Mouse (Mus musculus): ENCODE measurements at regions not wholly inside any gene's neighbourhood (a gene's known extent, or its start where the extent isn't known, plus 50 kb on each side); places are given as distances from the start of the nearest gene placed in this dataset.
A peak's percentile ranks its signal among the peaks of the same experiment; 100 is the strongest.

DNA sequence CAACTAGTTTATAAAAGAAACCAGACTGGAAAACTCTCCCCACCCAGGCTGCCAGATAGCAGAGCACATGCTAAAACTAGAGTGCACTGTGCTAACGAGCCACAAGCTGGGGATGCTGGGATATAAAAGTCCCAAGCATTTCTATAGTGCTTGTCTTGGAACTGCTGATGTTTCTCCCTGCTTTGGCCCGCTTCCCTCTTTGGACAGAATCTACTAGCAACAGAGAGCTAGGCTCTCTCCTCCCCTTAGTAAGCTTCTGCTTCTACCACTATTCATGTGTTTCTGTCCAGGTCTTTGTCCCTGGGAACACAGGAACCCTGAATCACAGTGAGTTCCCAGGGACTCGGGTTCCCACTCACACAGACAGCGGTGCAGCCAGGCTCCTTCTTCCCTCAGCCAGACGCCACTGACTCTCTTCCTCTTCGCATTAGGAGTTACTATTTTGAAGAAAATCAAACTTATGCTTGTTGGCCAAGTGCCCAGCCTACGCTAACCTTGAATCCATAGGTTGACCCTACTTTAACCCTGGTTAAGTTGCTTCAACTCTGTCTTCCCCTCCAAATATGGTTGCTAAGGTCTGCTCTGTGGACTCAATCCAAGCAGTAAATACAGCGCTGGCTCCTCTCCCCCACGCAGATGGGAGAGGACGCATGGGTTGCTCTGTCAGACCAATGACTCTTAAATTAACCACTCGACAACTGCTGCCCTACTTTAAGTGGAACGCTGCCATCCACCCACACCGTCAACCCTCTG, 113.4 kb upstream of the Dapk1 start:
- intact Hi-C loops (cut with DNase I), result loop anchor here (1.0 kb wide), 1 partner anchor 25 kb away; no protein-coding TSS in a partner anchor
- DNase-seq (ENCODE audit: low spot score in 2 of 2), result peak in 1 of 2 experiments; percentile 81

- intact Hi-C loops (cut with DNase I), result loop anchor here (1.0 kb wide), 1 partner anchor 24 kb away; no protein-coding TSS in a partner anchor
- no peak for DNase-seq (ENCODE audit: low spot score in 2 of 2)
Observed at GRCm38 (mm10) chr13:60488884-60489265, 112.9 kb upstream of the Dapk1 start.

- no peak for DNase-seq (ENCODE audit: low spot score in 2 of 2)
- intact Hi-C loops (cut with DNase I), result no loop called here
Observed at GRCm38 (mm10) chr13:60491948-60492464, 109.7 kb upstream of the Dapk1 start.

- DNase-seq (ENCODE audit: low spot score in 2 of 2), result no peak
- intact Hi-C loops (cut with DNase I), result no loop called here
Observed at GRCm38 (mm10) chr13:60493836-60494235, 107.9 kb upstream of the Dapk1 start.

DNA sequence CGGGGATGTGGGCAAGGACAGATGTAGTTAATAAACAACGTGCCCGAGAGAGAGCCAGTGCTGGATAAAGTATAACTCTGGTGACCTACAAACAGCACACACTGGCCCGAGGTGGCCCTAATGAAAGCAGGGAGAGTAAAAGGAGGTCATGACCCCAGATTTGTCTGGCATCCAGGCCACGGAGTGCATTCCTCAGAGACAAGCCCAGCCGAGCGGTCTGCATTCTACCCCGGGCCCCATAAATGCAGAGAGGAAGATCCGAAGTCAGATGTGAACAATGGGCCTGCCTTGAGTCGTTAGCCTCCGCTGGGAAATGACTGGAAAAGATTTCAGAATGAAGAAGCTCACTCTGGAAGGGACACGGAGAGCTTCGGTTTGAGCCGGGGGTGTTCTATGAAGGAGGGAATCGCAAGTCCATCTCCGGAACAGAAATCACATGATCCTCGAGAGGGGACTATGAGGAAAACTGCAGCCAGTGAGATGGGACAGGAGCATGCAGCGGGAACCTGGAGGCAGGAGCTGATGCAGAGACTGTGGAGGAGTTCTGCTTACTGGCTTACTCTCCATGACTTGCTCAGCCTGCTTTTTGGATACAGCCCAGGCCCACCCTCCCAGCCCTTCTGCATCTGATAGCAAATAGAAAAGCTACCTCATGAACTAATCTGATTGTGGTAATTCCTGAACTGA, 103.9 kb upstream of the Dapk1 start:
- intact Hi-C loops (cut with DNase I), result no loop called here
- no peak for DNase-seq (ENCODE audit: low spot score in 2 of 2)

DNA sequence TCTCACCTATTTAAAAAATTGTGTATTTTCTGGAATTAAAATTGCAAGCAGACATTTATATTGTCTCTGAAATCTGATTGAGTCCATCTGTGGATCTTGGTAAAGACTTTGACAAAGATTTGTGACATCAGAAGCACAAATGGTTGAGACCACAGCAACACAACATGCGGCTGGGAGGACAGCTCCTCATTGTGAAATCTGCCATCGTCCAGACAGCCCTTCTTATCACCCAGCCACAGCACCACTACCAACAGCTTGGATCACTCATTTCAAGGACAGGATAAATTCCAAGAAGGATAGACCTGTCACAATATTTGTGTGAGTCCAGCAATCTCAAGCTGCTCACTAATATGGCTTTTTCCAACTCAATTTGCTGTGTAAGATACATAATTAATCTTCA, 97.6 kb upstream of the Dapk1 start:
- DNase-seq (ENCODE audit: low spot score in 2 of 2), result no peak
- intact Hi-C loops (cut with DNase I), result no loop called here

- DNase-seq (ENCODE audit: low spot score in 2 of 2), result no peak
- intact Hi-C loops (cut with DNase I), result no loop called here
Observed at GRCm38 (mm10) chr13:60507611-60508010, 94.1 kb upstream of the Dapk1 start.

DNA sequence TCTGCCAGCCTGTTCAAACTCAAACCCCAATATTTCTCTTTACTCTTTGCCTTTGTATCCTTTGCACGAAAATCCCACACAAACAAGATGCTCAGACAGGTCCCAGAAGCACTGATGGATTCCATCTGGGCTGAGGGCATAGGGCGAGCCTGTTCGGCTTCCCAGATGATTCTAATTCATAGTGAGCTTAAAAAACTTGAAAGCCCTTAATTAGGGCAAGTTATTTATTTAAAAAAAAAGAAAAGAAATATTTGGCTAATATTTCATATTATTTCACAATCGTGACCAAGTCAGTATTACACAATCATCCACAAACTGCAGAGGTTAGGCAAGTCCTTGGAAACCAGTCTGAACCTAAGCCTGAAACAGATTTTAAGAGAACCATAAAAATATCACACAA, 93.7 kb upstream of the Dapk1 start:
- DNase-seq (ENCODE audit: low spot score in 2 of 2), result no peak
- intact Hi-C loops (cut with DNase I), result no loop called here

- intact Hi-C loops (cut with DNase I), result no loop called here
- no peak for DNase-seq (ENCODE audit: low spot score in 2 of 2)
Observed at GRCm38 (mm10) chr13:60508856-60509255, 92.9 kb upstream of the Dapk1 start.

DNA sequence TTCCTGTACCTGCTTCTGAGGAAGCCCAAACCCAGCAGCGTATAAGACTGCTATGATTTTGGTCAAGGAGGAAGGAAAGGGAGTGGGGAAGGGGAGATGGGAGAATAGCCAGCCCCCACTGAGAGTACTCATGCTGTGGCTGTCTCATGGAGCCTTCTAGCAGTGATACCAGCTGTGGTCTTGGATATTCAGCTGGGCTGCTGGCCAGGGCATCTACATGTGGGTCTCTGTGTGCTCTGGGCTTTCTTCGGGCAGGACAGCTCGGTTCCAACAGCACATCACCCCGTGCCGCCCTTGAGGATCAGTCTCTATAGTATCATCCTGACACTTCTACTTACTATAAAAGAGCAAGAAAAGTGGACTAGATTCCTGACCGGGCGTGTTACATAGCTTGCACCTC, 90.6 kb upstream of the Dapk1 start:
- intact Hi-C loops (cut with DNase I), result no loop called here
- no peak for DNase-seq (ENCODE audit: low spot score in 2 of 2)

- DNase-seq (ENCODE audit: low spot score in 2 of 2), result peak in 1 of 2 experiments; percentile 31
- intact Hi-C loops (cut with DNase I), result no loop called here
Observed at GRCm38 (mm10) chr13:60511628-60512027, 90.1 kb upstream of the Dapk1 start.

GRCm38 (mm10) chr13:60513756-60514155, 88.0 kb upstream of the Dapk1 start:
- DNase-seq (ENCODE audit: low spot score in 2 of 2), result peak; percentile 24 to 44
- intact Hi-C loops (cut with DNase I), result loop anchor here (1.0 kb wide), 1 partner anchor 25 kb away; no protein-coding TSS in a partner anchor

DNA sequence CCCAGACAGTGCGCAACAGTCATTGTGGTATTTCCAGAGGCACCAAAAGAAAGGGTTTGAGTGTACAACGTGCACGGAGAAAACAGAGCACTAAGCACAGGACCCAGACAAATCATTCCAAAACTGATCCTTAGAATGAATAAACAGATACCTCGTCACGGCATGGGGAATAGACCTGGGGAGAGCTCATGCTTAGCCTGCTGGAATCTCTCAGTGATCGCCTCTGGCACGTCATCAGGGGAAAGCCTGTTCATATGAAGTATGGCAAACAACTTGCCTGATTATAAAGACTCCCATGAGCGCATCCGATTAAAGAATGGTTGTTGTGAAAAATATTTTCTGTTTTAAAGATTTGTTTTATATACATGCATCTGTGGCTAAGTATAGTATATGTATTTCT, 86.9 kb upstream of the Dapk1 start:
- intact Hi-C loops (cut with DNase I), result no loop called here

DNA sequence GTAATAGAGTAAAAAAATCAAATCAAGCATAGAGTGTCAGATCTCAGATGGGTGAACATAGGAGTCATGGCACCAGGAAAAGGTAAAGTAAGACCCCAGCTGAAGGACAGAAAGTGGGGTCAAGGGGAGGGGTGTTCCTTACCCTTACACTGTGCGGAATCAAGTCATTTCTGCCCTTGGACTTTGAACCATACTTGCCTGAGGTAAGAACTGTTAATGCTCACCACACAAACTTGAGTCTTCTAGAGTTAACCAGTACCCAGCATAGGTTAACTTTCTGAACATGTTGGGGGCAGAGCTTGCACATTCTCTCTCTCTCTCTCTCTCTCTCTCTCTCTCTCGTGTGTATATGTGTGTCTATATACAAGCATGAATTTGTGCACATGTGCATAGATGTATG, 83.7 kb upstream of the Dapk1 start:
- no peak for DNase-seq (ENCODE audit: low spot score in 2 of 2)
- intact Hi-C loops (cut with DNase I), result no loop called here

More for the DNA sequence above, 86.9 kb upstream of the Dapk1 start:
- DNase-seq (ENCODE audit: low spot score in 2 of 2), result no peak

DNA sequence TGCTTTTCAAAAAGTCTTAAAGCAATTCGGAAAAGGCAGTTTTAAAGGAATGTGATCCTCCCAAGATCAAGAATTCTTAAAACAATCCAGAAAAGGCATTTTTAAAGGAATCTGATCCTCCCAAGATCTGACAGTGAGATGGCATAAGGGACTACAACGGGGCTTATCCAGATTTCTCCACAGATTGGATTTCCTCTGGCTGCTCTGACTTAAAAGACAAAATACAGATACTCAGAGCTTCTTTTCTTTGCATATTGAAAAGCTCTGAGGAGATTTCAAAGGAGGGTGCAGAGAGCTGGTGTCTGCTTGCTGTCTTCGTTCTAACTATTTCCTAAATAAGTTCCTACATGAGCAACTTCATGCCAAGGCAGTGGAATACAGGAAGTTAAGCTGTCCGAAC, 82.0 kb upstream of the Dapk1 start:
- intact Hi-C loops (cut with DNase I), result no loop called here
- DNase-seq (ENCODE audit: low spot score in 2 of 2), result peak in 1 of 2 experiments; percentile 7

DNA sequence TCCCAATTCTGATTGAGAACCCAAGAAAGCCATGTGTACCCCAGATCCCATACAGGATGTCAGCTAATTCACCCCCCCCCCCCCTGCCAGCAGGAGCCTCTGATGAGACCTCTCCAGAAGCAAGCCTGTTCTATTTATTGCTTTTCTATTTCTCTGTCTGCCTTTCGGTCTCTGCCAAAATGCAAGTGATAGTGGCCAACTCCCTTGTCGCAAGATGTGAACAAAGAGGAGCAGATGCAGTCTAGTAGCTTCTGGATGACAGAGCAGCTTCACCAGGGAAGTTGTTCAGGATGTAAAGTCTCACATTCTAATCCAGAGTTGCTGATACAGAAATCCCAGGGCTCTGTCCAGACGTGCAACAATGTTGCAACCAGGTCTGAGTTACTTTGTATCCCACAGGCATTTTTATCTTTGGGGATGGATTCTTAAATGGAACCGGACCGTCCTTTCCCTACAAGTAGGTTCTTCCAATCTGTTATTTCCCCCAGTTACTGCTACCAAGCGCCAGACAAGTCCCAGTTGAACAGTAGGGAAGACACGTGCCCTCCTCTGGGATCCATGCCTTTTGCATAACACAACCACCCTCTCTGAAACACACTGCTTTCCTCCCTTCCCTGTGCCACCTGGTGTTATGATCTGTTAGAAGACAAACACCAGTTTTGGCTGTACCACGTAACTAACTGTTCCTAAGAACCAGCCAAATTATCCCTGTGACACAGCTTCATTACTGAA, 78.9 kb upstream of the Dapk1 start:
- DNase-seq (ENCODE audit: low spot score in 2 of 2), result peak; percentile 48 to 77
- intact Hi-C loops (cut with DNase I), result no loop called here

DNA sequence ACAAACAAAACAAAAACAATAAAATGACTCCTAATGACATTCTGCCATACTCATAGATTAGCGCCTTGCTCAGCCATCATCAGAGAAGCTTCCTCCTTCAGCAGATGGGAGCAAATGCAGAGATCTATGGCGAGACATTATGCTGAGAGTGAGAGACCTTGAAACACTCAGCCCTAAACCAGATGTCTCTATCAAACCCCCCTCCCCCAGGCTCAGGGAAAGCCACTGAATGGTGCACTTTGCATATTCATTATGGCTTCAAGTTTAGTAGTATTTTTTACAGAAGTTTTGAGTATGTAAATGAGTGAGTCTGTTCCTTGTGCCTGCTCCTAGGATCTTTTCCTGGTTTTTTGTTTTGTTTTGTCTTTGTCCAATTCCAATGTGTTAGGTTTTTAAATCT, 73.9 kb upstream of the Dapk1 start:
- intact Hi-C loops (cut with DNase I), result no loop called here
- DNase-seq (ENCODE audit: low spot score in 2 of 2), result no peak

DNA sequence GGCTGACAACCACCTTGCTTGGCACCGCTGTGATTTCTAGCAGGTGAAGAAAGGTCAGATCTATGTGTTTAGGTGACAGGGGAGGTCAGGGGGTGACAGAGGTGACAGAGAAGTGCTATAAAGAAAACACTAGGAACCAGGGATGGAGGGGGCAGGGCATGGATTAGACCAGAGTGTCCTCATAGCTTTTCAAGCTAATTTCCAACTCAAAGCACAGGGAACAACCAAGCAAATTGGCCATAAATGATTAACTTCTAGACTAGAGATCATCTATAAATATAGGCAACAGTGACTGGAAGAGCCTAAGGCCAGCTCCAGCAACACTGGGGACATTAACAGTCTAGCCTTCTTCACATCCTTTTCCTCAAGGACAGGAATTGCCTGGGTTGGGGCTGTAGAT, 72.9 kb upstream of the Dapk1 start:
- intact Hi-C loops (cut with DNase I), result no loop called here
- DNase-seq (ENCODE audit: low spot score in 2 of 2), result no peak

GRCm38 (mm10) chr13:60529381-60530069, 72.2 kb upstream of the Dapk1 start:
- DNase-seq (ENCODE audit: low spot score in 2 of 2), result peak in 1 of 2 experiments; percentile 19

More at GRCm38 (mm10) chr13:60529381-60530069, 72.2 kb upstream of the Dapk1 start:
- intact Hi-C loops (cut with DNase I), result no loop called here

Data from left cerebral cortex, postnatal 25 days (tissue).